17 mouse cellular contexts compared by ENCODE assay signal in the genomic region with DNA sequence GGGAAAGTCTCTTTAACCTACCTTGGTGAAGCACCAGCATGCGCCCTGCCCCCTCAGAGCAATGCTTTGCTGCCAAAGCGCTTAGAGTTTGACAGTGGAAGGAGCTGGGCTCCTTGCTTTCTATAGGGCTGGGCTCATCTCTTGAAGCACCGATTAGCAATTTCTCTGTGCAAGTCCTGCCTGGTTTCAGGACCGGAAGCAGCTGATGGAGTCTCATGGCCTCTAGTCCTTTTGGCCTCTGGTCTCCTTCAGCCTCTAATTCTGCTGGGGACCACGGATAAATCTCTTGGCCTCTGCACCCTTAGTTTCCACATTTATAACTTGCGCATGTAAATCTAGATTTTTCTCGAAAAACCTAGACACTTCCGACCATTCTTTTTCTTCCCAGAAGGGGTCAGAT. TPM values are rescaled to one million over a fixed set of nuclear protein-coding genes. Genes with fewer than 3 reads are reported as not detected.
DNase-seq lines count a peak whose midpoint lies in the region; ATAC-seq and TF ChIP-seq lines count a peak whose summit lies in the region.
"Had no signal": no experiment of that assay in that cellular context is flagged by ENCODE, and none has a peak within 500 bp of the region (broad histone marks: within the 10 kb centered on the region; RNA-seq: fewer than 3 reads in every experiment).

No protein-coding gene starts in this region.

- 16% methylated on average over 8 of the region's 8 CpGs for WGBS in forebrain, postnatal 0 days
- 15% methylated on average over 8 of the region's 8 CpGs for WGBS in forebrain, embryonic 15.5 days
- WGBS in embryonic facial prominence, embryonic 12.5 days, result 18% methylated on average over 8 of the region's 8 CpGs
- 16% methylated on average over 8 of the region's 8 CpGs for WGBS in limb, embryonic 12.5 days
- 34% methylated on average over 8 of the region's 8 CpGs for WGBS in intestine, embryonic 16.5 days

- H3K9ac ChIP-seq in forebrain, postnatal 0 days, result no peak overlapping the region
- H3K9ac ChIP-seq in forebrain, embryonic 15.5 days (replicated peaks), result no peak overlapping the region
- peak overlapping the region; percentile 91 for H3K9ac ChIP-seq in embryonic facial prominence, embryonic 12.5 days
- H3K9ac ChIP-seq in limb, embryonic 12.5 days (replicated peaks), result peak overlapping the region; percentile 86
- no peak overlapping the region for H3K9ac ChIP-seq in intestine, embryonic 16.5 days (ENCODE audit: low read depth, low read length)
- H3K9ac ChIP-seq: kidney, embryonic 15.5 days; lung, embryonic 14.5 days had no signal

- intact Hi-C loops in left cerebral cortex, postnatal 25 days (cut with DNase I), result loop anchor here (10.0 kb wide), 1 partner anchor 264 kb away; no protein-coding TSS in a partner anchor

- no peak overlapping the region for H3K4me2 ChIP-seq in forebrain, postnatal 0 days (ENCODE audit: low read depth)
- no peak overlapping the region for H3K4me2 ChIP-seq in forebrain, embryonic 15.5 days (replicated peaks)
- peak overlapping the region; percentile 71 for H3K4me2 ChIP-seq in embryonic facial prominence, embryonic 12.5 days (replicated peaks)
- peak overlapping the region; percentile 85 for H3K4me2 ChIP-seq in limb, embryonic 12.5 days
- no peak overlapping the region for H3K4me2 ChIP-seq in intestine, embryonic 16.5 days (ENCODE audit: low read depth, low read length)

- H3K27ac ChIP-seq in forebrain, postnatal 0 days (ENCODE audit: low read depth, low read length), result no peak overlapping the region
- no peak overlapping the region for H3K27ac ChIP-seq in forebrain, embryonic 15.5 days (replicated peaks)
- H3K27ac ChIP-seq in embryonic facial prominence, embryonic 12.5 days, result peak overlapping the region; percentile 93
- peak overlapping the region; percentile 81 for H3K27ac ChIP-seq in limb, embryonic 12.5 days
- no peak overlapping the region for H3K27ac ChIP-seq in intestine, embryonic 16.5 days (ENCODE audit: low read length)
- H3K27ac ChIP-seq: heart, adult 2 months; kidney, embryonic 15.5 days had no signal

- no peaks in the 10 kb centered on the region for H3K9me3 ChIP-seq in forebrain, postnatal 0 days (ENCODE audit: low read length)
- no peaks in the 10 kb centered on the region for H3K9me3 ChIP-seq in forebrain, embryonic 15.5 days
- H3K9me3 ChIP-seq in E14TG2a.4 (ENCODE audit: low read length), result peaks cover 9% of the 10 kb centered on the region; the same call in 1 of the 2 replicates
- H3K9me3 ChIP-seq in embryonic facial prominence, embryonic 12.5 days, result no peaks in the 10 kb centered on the region
- no peaks in the 10 kb centered on the region for H3K9me3 ChIP-seq in limb, embryonic 12.5 days
- no peaks in the 10 kb centered on the region for H3K9me3 ChIP-seq in intestine, embryonic 16.5 days (ENCODE audit: control insufficient read depth, low read length)
- H3K9me3 ChIP-seq: kidney, embryonic 15.5 days had no signal

- H3K36me3 ChIP-seq in forebrain, postnatal 0 days (ENCODE audit: insufficient read depth), result no peaks in the 10 kb centered on the region
- H3K36me3 ChIP-seq in forebrain, embryonic 15.5 days, result no peaks in the 10 kb centered on the region
- no peaks in the 10 kb centered on the region for H3K36me3 ChIP-seq in E14TG2a.4 (ENCODE audit: insufficient read depth, low read length)
- H3K36me3 ChIP-seq in embryonic facial prominence, embryonic 12.5 days, result peaks cover 7% of the 10 kb centered on the region; the same call in 1 of the 2 replicates
- H3K36me3 ChIP-seq in limb, embryonic 12.5 days, result no peaks in the 10 kb centered on the region
- H3K36me3 ChIP-seq in intestine, embryonic 16.5 days (ENCODE audit: control insufficient read depth, insufficient read depth, low read length), result no peaks in the 10 kb centered on the region
- H3K36me3 ChIP-seq: kidney, embryonic 15.5 days had no signal

- no peak for ATAC-seq in forebrain, postnatal 0 days
- ATAC-seq in forebrain, embryonic 15.5 days (replicated peaks), result no peak
- ATAC-seq in embryonic facial prominence, embryonic 12.5 days (ENCODE audit: insufficient number of reproducible peaks, insufficient read depth, low FRiP score, low TSS enrichment), result no peak
- no peak for ATAC-seq in limb, embryonic 12.5 days (ENCODE audit: insufficient number of reproducible peaks, insufficient read depth, low FRiP score, low TSS enrichment, low read depth)
- ATAC-seq in intestine, embryonic 16.5 days, result no peak
- ATAC-seq: activated CD4-positive, CD25-positive, alpha-beta regulatory T cell, adult 4 months had no signal

- H3K4me3 ChIP-seq in forebrain, postnatal 0 days (ENCODE audit: low read depth, low read length), result no peak overlapping the region
- no peak overlapping the region for H3K4me3 ChIP-seq in forebrain, embryonic 15.5 days
- peak overlapping the region; percentile 49 for H3K4me3 ChIP-seq in E14TG2a.4 (replicated peaks; ENCODE audit: low read length)
- peak overlapping the region; percentile 72 for H3K4me3 ChIP-seq in embryonic facial prominence, embryonic 12.5 days
- peak overlapping the region; percentile 62 for H3K4me3 ChIP-seq in limb, embryonic 12.5 days (replicated peaks)
- no peak overlapping the region for H3K4me3 ChIP-seq in intestine, embryonic 16.5 days (ENCODE audit: low read length)
- H3K4me3 ChIP-seq: heart, adult 2 months; megakaryocyte, embryonic 14.5 days had no signal

- DNase-seq in forebrain, postnatal 0 days, result peak; percentile 25
- no peak for DNase-seq in left cerebral cortex, postnatal 25 days (ENCODE audit: low spot score in 2 of 2)
- no peak for DNase-seq in left cerebral cortex, adult 11 months (ENCODE audit: low spot score)
- DNase-seq: cerebellum, adult 8-10 months; heart, adult 2 months; left cerebral cortex, postnatal 4 days; lung, embryonic 14.5 days; right cerebral cortex, postnatal 25 days had no signal

- H3K4me1 ChIP-seq in forebrain, postnatal 0 days (ENCODE audit: insufficient read depth), result no peaks in the 10 kb centered on the region
- peaks cover 38% of the 10 kb centered on the region for H3K4me1 ChIP-seq in forebrain, embryonic 15.5 days
- H3K4me1 ChIP-seq in E14TG2a.4 (replicated peaks; ENCODE audit: low read depth, low read length), result peaks cover 55% of the 10 kb centered on the region
- H3K4me1 ChIP-seq in embryonic facial prominence, embryonic 12.5 days, result peaks cover 31% of the 10 kb centered on the region
- H3K4me1 ChIP-seq in limb, embryonic 12.5 days (replicated peaks), result peaks cover 68% of the 10 kb centered on the region
- peaks cover 20% of the 10 kb centered on the region for H3K4me1 ChIP-seq in intestine, embryonic 16.5 days (ENCODE audit: control insufficient read depth, insufficient read depth, low read length)

- peaks cover 76% of the 10 kb centered on the region for H3K27me3 ChIP-seq in forebrain, postnatal 0 days (ENCODE audit: insufficient read depth, low read length)
- H3K27me3 ChIP-seq in forebrain, embryonic 15.5 days, result peaks cover 94% of the 10 kb centered on the region
- H3K27me3 ChIP-seq in E14TG2a.4 (ENCODE audit: insufficient read depth, low read length), result peaks cover 97% of the 10 kb centered on the region
- peaks cover 70% of the 10 kb centered on the region for H3K27me3 ChIP-seq in embryonic facial prominence, embryonic 12.5 days
- H3K27me3 ChIP-seq in limb, embryonic 12.5 days, result peaks cover 92% of the 10 kb centered on the region
- peaks cover 95% of the 10 kb centered on the region for H3K27me3 ChIP-seq in intestine, embryonic 16.5 days (replicated peaks; ENCODE audit: control insufficient read depth, insufficient read depth, low read length)

- no peak for TF ChIP-seq CTCF in forebrain, postnatal 0 days (IDR thresholded peaks at IDR 0.05; ENCODE audit: low read depth)
- no peak for TF ChIP-seq CTCF in E14TG2a.4 (conservative IDR thresholded peaks at IDR 0.05; ENCODE audit: low read length)

RNA-seq across cellular contexts. Expression of a gene that starts 3.7 kb away (rescaled TPM):
- 7.0 and 7.4 TPM in 2 replicates for total RNA-seq in forebrain, postnatal 0 days (2014; rRNA removed)
- 16.5 and 17.2 TPM in 2 replicates for polyA plus RNA-seq in forebrain, postnatal 0 days (2015; fragmentation: Nextera tagmentation; extraction: Ambion mirVana)
- polyA plus RNA-seq in forebrain, embryonic 15.5 days (2015; fragmentation: Nextera tagmentation; extraction: Ambion mirVana), result 13.7 and 20.7 TPM in 2 replicates
- polyA plus RNA-seq in embryonic facial prominence, embryonic 12.5 days (2016; fragmentation: Nextera tagmentation; extraction: Ambion mirVana), result 394 and 406 TPM in 2 replicates
- 462 and 487 TPM in 2 replicates for polyA plus RNA-seq in limb, embryonic 12.5 days (2016; fragmentation: Nextera tagmentation; extraction: Ambion mirVana)
- total RNA-seq in left cerebral cortex, postnatal 25 days (2021), result 1 to 10 TPM; 3.5 to 4.2 TPM
- polyA plus RNA-seq in intestine, embryonic 16.5 days (2015; fragmentation: Nextera tagmentation; extraction: Ambion mirVana), result 2.1 and 2.4 TPM in 2 replicates
- total RNA-seq: MEL had no signal

Comparison
In these comparisons a context has a peak if more than half of its experiments do, and no peak if none do; other contexts are left out.
1. H3K27ac ChIP-seq: peak in embryonic facial prominence, embryonic 12.5 days (single experiment) and limb, embryonic 12.5 days (single experiment); none in forebrain, postnatal 0 days (single experiment), forebrain, embryonic 15.5 days (single experiment) and intestine, embryonic 16.5 days (single experiment).
2. H3K4me2 ChIP-seq: peak in embryonic facial prominence, embryonic 12.5 days (single experiment) and limb, embryonic 12.5 days (single experiment); none in forebrain, postnatal 0 days (single experiment), forebrain, embryonic 15.5 days (single experiment) and intestine, embryonic 16.5 days (single experiment).
3. H3K4me3 ChIP-seq: peak in E14TG2a.4 (single experiment), embryonic facial prominence, embryonic 12.5 days (single experiment) and limb, embryonic 12.5 days (single experiment); none in forebrain, postnatal 0 days (single experiment), forebrain, embryonic 15.5 days (single experiment) and intestine, embryonic 16.5 days (single experiment).
4. H3K9ac ChIP-seq: peak in embryonic facial prominence, embryonic 12.5 days (single experiment) and limb, embryonic 12.5 days (single experiment); none in forebrain, postnatal 0 days (single experiment), forebrain, embryonic 15.5 days (single experiment) and intestine, embryonic 16.5 days (single experiment).
5. RNA of a gene that starts 3.7 kb away (polyA plus RNA-seq): 462 to 487 TPM in limb, embryonic 12.5 days and 394 to 406 TPM in embryonic facial prominence, embryonic 12.5 days; 13.7 to 20.7 TPM in forebrain, embryonic 15.5 days, 16.5 to 17.2 TPM in forebrain, postnatal 0 days and 2.1 to 2.4 TPM in intestine, embryonic 16.5 days; every median in the first group is over 10 times any median in the second.